Mouse (Mus musculus): ENCODE measurements around the gene Fscn2.

GRCm38 (mm10) chr11:120315832-120316689 is 45.3 kb upstream of the Fscn2 start:
- no peak for TF ChIP-seq CTCF (IDR thresholded peaks at IDR 0.05; ENCODE audit: extremely low read depth, insufficient read depth, insufficient read length, insufficient replicate concordance)
- peak; percentile 75 for TF ChIP-seq POLR2A (IDR thresholded peaks at IDR 0.05; ENCODE audit: low read depth, low read length)
